In the genomic region with DNA sequence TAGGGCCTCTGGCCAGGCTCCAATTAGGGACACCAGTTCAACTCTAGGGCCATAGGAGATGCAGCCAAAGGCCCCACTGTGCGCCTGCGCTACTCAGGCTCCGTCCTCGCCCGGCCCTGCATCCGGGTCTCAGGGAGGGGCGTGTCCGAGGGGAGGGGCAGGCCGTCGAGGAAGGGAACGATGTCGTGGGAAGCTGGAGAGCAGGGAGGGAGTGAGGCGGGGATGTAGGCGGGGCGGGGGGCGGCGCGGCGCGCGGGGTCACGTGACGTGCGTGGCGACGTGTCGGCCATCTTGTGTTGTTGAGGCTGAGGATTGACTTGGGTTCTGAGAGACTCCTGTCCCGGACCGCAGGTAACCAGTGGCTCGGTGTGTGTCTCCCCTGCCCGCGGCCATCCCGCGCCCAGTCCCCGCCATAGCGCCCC, we compare ENCODE assay signal across 8 mouse cellular contexts. TPM values are rescaled to one million over a fixed set of nuclear protein-coding genes. Genes with fewer than 3 reads are reported as not detected.
DNase-seq lines count a peak whose midpoint lies in the region; ATAC-seq and TF ChIP-seq lines count a peak whose summit lies in the region.

Gigyf2 (plus strand) TSS at position 257 of the 422 bp plus-strand sequence.

- ATAC-seq in embryonic facial prominence, embryonic 13.5 days (ENCODE audit: insufficient number of reproducible peaks, insufficient read depth, low FRiP score, low TSS enrichment, low read depth) = peak; percentile 98
- ATAC-seq in limb, embryonic 12.5 days (ENCODE audit: insufficient number of reproducible peaks, insufficient read depth, low FRiP score, low TSS enrichment, low read depth) = peak; percentile 97
- peak; percentile 98 for ATAC-seq in midbrain, embryonic 15.5 days (replicated peaks)

- peak within 1 kb of the TSS; percentile 92 for H3K4me3 ChIP-seq in embryonic facial prominence, embryonic 13.5 days
- peak within 1 kb of the TSS; percentile 98 for H3K4me3 ChIP-seq in kidney, adult 2 months (ENCODE audit: insufficient read depth, low read depth, low read length)
- H3K4me3 ChIP-seq in limb, embryonic 12.5 days (replicated peaks) = peak within 1 kb of the TSS; percentile 97
- H3K4me3 ChIP-seq in midbrain, embryonic 15.5 days = peak within 1 kb of the TSS; percentile 99
- peak within 1 kb of the TSS; percentile 88 for H3K4me3 ChIP-seq in spleen, adult 2 months (ENCODE audit: extremely low read depth, insufficient read depth, insufficient read length)

- TF ChIP-seq POLR2A in kidney, adult 2 months (IDR thresholded peaks at IDR 0.05; ENCODE audit: low read depth, low read length) = peak; percentile 41
- peak; percentile 42 for TF ChIP-seq POLR2A in spleen, adult 2 months (IDR thresholded peaks at IDR 0.05; ENCODE audit: low read depth, low read length)

- H3K4me1 ChIP-seq in embryonic facial prominence, embryonic 13.5 days = peaks cover 8% of the 10 kb centered on the region
- H3K4me1 ChIP-seq in kidney, adult 2 months (ENCODE audit: control insufficient read depth, insufficient read depth, low read length) = peaks cover 4% of the 10 kb centered on the region
- peaks cover 6% of the 10 kb centered on the region for H3K4me1 ChIP-seq in limb, embryonic 12.5 days (replicated peaks)
- H3K4me1 ChIP-seq in midbrain, embryonic 15.5 days = peaks cover 14% of the 10 kb centered on the region
- H3K4me1 ChIP-seq in spleen, adult 2 months (ENCODE audit: control insufficient read depth, insufficient read depth, insufficient read length) = peaks cover 2% of the 10 kb centered on the region; the same call in 1 of the 2 replicates

- 0% methylated on average over 30 of the region's 36 CpGs for WGBS in embryonic facial prominence, embryonic 13.5 days
- 1% methylated on average over 35 of the region's 36 CpGs for WGBS in kidney, adult 2 months
- under 1% methylated on average over 29 of the region's 36 CpGs for WGBS in limb, embryonic 12.5 days
- WGBS in midbrain, embryonic 15.5 days = under 1% methylated on average over 32 of the region's 36 CpGs
- 0% methylated on average over 20 of the region's 36 CpGs for WGBS in spleen, adult 2 months

- H3K27ac ChIP-seq in embryonic facial prominence, embryonic 13.5 days = peak within 1 kb of the TSS; percentile 92
- H3K27ac ChIP-seq in kidney, adult 2 months (ENCODE audit: insufficient read depth, low read depth, low read length) = peak within 1 kb of the TSS; percentile 63
- H3K27ac ChIP-seq in limb, embryonic 12.5 days = peak within 1 kb of the TSS; percentile 96
- H3K27ac ChIP-seq in midbrain, embryonic 15.5 days = peak within 1 kb of the TSS; percentile 96
- H3K27ac ChIP-seq in spleen, adult 2 months (ENCODE audit: insufficient read depth, low read length) = peak within 1 kb of the TSS; percentile 83

- peak; percentile 100 for DNase-seq in 3134 (ENCODE audit: extremely low read depth, insufficient read length, low spot score)
- peak; percentile 99 for DNase-seq in adrenal gland, postnatal 36 days
- peak; percentile 97 to 98 for DNase-seq in heart, adult 18-20 months
- DNase-seq in kidney, adult 2 months = peak; percentile 98
- peak; percentile 90 to 94 for DNase-seq in spleen, adult 2 months (ENCODE audit: low read depth in 1 of 2, low spot score in 2 of 2)

- peak within 1 kb of the TSS; percentile 97 for H3K9ac ChIP-seq in embryonic facial prominence, embryonic 13.5 days
- H3K9ac ChIP-seq in limb, embryonic 12.5 days (replicated peaks) = peak within 1 kb of the TSS; percentile 93
- H3K9ac ChIP-seq in midbrain, embryonic 15.5 days = peak within 1 kb of the TSS; percentile 100

- H3K4me2 ChIP-seq in embryonic facial prominence, embryonic 13.5 days = peak within 1 kb of the TSS; percentile 64
- H3K4me2 ChIP-seq in limb, embryonic 12.5 days = peak within 1 kb of the TSS; percentile 74
- peak within 1 kb of the TSS; percentile 75 for H3K4me2 ChIP-seq in midbrain, embryonic 15.5 days

- TF ChIP-seq CTCF in kidney, adult 2 months (conservative IDR thresholded peaks at IDR 0.05; ENCODE audit: insufficient read depth, insufficient read length, low read depth, low read length) = no peak
- no peak for TF ChIP-seq CTCF in spleen, adult 2 months (IDR thresholded peaks at IDR 0.05; ENCODE audit: extremely low read depth, insufficient read depth, insufficient read length, insufficient replicate concordance)

- no peaks in the 10 kb centered on the region for H3K36me3 ChIP-seq in embryonic facial prominence, embryonic 13.5 days
- H3K36me3 ChIP-seq in kidney, adult 2 months (ENCODE audit: control insufficient read depth, insufficient read depth, low read length) = peaks cover 1% of the 10 kb centered on the region; the same call in 1 of the 2 replicates
- peaks cover 9% of the 10 kb centered on the region; the same call in 1 of the 2 replicates for H3K36me3 ChIP-seq in limb, embryonic 12.5 days
- no peaks in the 10 kb centered on the region for H3K36me3 ChIP-seq in midbrain, embryonic 15.5 days (replicated peaks)
- no peaks in the 10 kb centered on the region for H3K36me3 ChIP-seq in spleen, adult 2 months (ENCODE audit: control insufficient read depth, insufficient read depth, low read length)

- H3K27me3 ChIP-seq in embryonic facial prominence, embryonic 13.5 days = no peaks in the 10 kb centered on the region
- no peaks in the 10 kb centered on the region for H3K27me3 ChIP-seq in kidney, adult 2 months (replicated peaks; ENCODE audit: control insufficient read depth, insufficient read depth, low read length)
- H3K27me3 ChIP-seq in limb, embryonic 12.5 days = no peaks in the 10 kb centered on the region
- H3K27me3 ChIP-seq in midbrain, embryonic 15.5 days (replicated peaks) = no peaks in the 10 kb centered on the region
- H3K27me3 ChIP-seq in spleen, adult 2 months (ENCODE audit: control insufficient read depth, insufficient read depth, low read length) = no peaks in the 10 kb centered on the region

- no peaks in the 10 kb centered on the region for H3K9me3 ChIP-seq in embryonic facial prominence, embryonic 13.5 days
- 0 out of 2 replicates have a peak, but pooled peaks cover 1% of the 10 kb centered on the region for H3K9me3 ChIP-seq in limb, embryonic 12.5 days
- H3K9me3 ChIP-seq in midbrain, embryonic 15.5 days = no peaks in the 10 kb centered on the region

RNA-seq across cellular contexts. Expression of gene Gigyf2, which starts in this region (rescaled TPM):
- 10 to 100 TPM; 88.7 to 92.7 TPM for total RNA-seq in adrenal gland, postnatal 36 days (2021)
- 66.8 TPM in 2 replicates for polyA plus RNA-seq in embryonic facial prominence, embryonic 13.5 days (2015; fragmentation: Nextera tagmentation; extraction: Ambion mirVana)
- total RNA-seq in heart, adult 18-20 months (2021) = 10 to 100 TPM; 40.8 to 46.3 TPM
- 40.4 and 47.1 TPM in 2 replicates for polyA plus RNA-seq in kidney, adult 2 months (2012; rRNA removed)
- 57.5 and 62.5 TPM in 2 replicates for polyA plus RNA-seq in limb, embryonic 12.5 days (2016; fragmentation: Nextera tagmentation; extraction: Ambion mirVana)
- 65.9 and 72.9 TPM in 2 replicates for polyA plus RNA-seq in midbrain, embryonic 15.5 days (2015; fragmentation: Nextera tagmentation; extraction: Ambion mirVana)
- polyA plus RNA-seq in spleen, adult 2 months (2012; rRNA removed) = 22.3 and 22.8 TPM in 2 replicates

Comparison
In these comparisons a context has a peak if more than half of its experiments do, and no peak if none do; other contexts are left out.
1. Peak in every context shown above with its lines: DNase-seq, ATAC-seq, H3K4me3 ChIP-seq and H3K27ac ChIP-seq.